Mouse (Mus musculus): Measurements from ENCODE around the gene Nat8f1. TPM values are rescaled to one million over a fixed set of nuclear protein-coding genes. Genes with fewer than 3 reads are reported as not detected.
"Not testable (repeated sequence)": the region's sequence is repeated elsewhere in the genome, so short reads cannot be mapped to it uniquely, and the experiment has no call there.

The Nat8f1 gene
- polyA plus RNA-seq (2012; rRNA removed): 17.8 and 29.3 TPM in 2 replicates

DNA sequence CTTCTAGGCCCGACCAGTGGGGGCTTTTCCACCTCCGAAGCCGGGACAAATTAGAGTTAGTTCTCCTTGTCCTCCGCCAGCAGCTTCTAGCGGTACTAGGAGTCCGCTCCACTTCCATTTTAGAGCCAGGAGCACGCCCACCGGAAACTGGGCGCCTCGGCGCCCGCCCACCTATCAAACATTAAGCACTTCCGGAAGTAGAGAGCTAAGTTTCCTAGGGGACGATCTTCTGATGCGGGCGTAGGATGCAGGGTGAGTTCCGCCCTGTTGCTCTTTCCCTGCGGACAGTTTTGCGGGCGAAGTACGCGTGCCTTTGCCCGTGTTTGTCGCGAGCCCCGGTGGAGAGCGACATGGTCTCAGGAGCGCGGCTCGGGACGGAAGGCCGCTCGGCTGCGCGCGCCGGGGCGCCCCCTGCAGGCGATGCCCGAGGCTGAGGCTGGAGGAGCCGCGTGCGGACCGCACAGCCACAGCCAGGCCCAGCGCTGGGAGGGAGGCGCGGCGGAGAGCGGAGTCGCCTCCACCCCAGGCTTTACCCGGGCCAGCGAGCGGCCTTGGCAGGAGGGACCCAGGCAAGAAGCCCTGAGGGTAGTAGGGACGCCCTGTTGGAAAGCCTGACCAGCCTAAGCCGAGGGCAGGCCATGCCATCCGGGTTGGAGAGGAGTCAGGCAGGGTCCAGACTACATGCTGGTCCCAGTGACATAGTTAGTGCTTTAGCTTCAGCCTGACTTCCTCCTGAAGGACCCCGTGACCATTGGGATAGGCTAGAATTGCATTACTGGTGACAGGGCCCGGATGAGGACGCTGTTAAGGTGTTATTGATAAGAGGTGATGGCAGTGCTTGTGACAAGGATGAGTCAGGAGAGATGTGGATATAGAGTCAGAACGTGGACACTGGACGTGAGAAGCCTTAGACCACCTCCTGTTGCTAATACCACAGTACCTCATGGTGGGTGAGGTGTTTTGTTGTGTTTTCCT lies at the start of gene Nat8f1:
TSS of gene Nat8f1 (minus strand) at position 149 of the 975 bp plus-strand sequence.
- DNase-seq (ENCODE audit: low read depth): not testable (repeated sequence)

DNA sequence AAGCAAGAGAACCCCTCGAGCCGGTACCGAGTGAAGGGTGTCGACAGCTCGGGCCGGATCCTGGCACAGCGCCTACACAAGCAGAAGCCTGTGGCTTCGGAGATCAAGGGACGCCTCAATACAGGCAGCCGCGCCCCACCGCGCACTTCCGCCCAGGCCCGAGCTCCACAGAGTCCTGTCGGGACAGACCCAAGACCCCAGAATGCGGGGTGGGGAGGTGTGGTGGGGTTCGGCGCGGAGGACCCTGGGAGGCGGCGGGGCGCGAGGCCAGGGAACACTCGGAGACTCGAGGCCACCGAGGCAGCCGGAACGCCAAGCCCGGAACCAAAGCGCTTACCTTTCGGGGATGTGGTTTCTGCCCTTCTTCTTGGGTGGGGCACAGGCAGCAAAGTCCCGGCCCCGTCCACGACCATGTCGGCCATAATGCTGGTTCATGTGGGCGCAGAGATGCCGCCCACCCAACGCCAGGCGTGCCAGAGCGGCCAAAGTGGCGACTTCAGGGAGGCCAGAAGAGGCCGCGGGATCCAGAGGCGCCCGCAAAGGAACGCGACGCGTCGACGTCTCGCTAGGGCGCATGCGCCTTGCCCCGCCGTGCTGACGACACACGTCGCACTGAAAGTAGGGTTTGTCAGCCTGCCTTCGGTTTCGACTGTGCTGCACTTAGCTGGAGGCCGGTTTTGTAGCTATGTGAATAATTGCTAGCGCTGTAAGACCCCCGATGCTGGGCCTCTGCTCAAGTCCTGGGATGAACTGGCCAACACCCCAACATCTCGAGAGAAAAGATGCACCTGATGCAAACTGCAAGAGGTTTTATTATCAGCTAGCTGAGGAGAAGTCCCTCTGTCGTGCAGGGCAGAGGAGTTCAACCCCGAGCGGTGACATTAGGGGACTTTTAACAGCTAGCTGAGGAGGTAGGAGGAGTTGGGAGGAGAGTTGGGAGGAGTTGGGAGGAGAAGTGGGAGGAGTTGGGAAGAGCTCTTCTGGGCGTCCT lies 45.9 kb upstream of the Nat8f1 start, which contains the start of gene Dusp11:
TSS of gene Dusp11 (minus strand) at position 567 of the 991 bp plus-strand sequence.
- DNase-seq (ENCODE audit: low read depth): no peak

DNA sequence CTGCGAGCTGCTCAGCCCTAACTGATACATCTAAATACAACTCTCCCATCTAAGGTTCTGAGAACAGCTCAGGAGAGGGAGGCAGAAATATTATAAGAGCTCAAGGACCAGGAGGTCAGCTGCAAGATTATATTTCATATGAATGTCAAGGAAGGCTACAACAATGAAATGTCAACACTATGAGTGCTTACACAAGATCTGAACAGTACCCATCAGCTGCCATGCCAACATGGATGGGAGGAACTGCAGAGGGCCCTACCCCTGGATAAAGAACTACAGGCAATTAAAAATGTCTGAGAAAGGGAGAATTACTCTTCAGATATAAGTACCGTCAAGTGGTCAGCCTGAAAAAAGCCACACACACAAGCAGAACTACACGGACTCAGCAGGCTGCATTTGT lies 42.1 kb upstream of the Nat8f1 start:
- no peak for DNase-seq (ENCODE audit: low read depth)

DNA sequence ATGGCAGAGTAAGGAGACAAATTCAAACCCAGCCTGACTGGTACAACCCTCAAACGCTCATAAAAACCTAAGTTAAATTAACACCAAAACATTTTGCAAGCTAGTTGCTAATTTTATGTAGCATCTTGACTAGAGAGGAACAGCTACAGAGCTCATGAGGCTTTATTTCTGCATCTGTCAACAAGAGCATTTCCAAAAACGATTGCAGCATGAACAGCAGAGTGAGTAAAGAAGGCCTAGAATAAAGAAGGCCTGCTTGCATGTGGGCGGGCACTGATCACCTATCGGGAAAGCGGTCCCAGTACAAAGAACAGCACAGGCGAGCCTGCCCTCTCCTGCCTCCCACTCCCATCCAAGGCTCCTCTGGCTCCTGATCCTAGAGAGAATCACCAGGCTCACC lies 33.1 kb upstream of the Nat8f1 start:
- DNase-seq (ENCODE audit: low read depth): no peak

DNA sequence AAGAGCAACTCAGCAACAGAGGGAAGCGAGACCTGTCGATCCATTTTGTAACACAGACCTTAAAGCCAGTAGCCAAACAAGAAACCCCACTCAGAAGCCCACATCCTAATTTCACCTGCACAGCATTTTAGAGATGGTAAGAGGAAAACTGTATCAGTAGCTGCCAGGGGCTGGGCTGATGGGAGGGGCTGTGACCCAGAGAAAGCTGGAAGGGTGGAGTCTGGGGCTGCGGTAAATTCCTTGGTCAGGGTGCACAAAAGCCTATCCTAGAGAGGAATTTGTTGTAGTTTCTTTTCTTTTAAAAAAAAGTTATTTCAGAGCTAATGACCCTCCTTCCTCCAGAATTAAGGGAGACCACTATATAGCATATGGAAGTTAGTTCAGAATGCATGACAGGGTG lies 27.0 kb upstream of the Nat8f1 start:
- DNase-seq (ENCODE audit: low read depth): no peak

DNA sequence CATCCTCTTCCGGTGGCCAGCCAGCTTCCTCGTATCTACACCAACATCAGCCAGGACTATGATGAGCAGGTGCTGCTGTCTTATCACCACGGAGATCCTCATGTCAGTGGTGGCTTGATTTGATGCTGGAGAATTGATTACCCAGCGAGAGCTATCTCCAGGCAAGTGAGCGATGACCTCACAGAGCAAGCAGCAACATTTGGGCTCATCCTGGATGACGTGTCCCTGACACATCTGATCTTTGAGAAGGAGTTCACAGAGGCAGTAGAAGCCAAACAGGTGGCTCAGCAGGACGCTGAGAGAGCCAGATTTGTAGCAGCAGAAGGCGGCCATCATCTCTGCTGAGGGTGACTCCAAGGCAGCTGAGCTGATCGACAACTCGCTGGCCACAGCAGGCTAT lies 23.2 kb upstream of the Nat8f1 start:
- DNase-seq (ENCODE audit: low read depth): no peak

DNA sequence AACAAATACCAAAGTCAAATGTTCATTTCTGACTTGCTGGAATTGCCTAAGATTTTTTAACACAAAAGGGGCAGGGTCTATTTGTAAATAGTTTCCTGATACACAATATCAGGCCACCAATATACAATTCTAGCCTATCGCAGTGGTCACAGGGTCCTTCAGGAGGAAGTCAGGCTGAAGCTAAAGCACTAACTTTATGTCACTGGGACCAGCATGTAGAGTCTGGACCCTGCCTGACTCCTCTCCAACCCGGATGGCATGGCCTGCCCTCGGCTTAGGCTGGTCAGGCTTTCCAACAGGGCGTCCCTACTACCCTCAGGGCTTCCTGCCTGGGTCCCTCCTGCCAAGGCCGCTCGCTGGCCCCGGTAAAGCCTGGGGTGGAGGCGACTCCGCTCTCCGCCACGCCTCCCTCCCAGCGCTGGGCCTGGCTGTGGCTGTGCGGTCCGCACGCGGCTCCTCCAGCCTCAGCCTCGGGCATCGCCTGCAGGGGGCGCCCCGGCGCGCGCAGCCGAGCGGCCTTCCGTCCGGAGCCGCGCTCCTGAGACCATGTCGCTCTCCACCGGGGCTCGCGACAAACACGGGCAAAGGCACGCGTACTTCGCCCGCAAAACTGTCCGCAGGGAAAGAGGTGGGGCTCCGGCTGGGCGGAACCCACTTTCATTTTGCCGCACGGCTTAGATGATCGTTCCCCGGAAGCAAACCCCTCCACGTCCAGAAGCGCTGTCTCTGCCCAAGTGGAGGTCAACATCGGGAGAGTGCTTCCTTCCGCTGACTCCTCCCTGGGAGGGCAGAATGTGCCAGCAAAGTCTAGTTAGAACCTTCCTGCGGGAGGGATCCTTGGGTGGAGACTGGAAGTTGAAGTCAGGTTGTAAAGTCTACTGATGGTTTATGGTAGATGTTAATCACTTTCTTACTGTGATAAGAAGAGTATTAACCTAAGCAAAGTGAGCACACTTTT lies 21.3 kb upstream of the Nat8f1 start:
- DNase-seq (ENCODE audit: low read depth): not testable (repeated sequence)

DNA sequence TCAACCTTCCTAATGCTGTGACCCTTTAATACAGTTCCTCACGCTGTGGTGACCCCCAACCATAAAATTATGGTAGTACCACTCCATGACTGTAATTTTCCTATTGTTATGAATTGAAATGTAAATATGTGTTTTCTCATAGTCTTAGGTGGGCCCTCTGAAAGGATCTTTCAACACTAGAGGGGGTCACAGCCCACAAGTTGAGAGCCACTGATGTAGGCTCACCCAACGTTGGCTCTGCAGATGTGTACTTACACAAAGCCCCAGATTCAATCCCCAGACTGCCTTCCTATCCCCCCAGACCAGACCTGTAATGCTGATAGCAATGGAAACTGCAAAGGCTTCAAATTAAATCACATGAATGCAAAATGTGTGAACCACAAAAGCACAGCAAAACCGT lies 20.2 kb upstream of the Nat8f1 start:
- no peak for DNase-seq (ENCODE audit: low read depth)

DNA sequence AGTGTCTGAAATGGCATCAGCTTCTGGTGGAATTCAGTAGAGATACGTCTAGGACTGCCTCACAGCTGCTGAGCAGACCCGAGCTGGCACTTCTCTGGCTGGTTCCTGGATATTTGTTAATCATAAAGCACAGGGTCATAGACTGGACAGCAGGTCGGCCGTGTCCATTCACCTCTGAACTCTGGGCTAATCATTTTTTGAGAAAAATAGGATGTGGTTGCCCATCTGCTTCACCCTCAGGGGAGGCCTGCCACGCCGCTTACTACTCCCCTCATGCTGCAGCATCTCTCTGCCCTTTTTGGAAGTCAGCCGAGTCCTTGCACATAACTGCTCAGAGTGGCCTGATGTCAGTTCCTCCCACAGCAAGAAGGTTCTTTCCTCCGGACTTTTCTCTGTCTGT lies 18.6 kb upstream of the Nat8f1 start:
- DNase-seq (ENCODE audit: low read depth): no peak

DNA sequence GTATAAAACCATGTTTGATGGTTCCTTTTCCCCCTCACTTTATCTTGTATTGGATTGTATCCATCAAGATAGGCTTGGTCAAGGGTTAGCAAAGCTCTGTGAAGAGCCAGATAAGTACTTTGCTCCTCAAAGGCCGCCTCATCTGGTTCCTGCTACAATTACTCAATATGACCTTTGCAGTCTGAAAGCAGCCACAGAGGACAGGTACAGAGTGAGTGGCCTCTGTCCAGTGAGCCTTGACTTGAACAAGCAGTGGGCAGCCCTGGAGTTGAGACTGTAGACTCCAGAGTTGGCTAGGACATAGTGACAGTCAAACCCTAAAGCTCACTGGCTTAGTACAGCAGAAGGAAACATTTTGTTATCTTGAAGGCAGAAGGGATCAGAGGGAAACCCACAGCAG lies 13.8 kb upstream of the Nat8f1 start:
- no peak for DNase-seq (ENCODE audit: low read depth)

DNA sequence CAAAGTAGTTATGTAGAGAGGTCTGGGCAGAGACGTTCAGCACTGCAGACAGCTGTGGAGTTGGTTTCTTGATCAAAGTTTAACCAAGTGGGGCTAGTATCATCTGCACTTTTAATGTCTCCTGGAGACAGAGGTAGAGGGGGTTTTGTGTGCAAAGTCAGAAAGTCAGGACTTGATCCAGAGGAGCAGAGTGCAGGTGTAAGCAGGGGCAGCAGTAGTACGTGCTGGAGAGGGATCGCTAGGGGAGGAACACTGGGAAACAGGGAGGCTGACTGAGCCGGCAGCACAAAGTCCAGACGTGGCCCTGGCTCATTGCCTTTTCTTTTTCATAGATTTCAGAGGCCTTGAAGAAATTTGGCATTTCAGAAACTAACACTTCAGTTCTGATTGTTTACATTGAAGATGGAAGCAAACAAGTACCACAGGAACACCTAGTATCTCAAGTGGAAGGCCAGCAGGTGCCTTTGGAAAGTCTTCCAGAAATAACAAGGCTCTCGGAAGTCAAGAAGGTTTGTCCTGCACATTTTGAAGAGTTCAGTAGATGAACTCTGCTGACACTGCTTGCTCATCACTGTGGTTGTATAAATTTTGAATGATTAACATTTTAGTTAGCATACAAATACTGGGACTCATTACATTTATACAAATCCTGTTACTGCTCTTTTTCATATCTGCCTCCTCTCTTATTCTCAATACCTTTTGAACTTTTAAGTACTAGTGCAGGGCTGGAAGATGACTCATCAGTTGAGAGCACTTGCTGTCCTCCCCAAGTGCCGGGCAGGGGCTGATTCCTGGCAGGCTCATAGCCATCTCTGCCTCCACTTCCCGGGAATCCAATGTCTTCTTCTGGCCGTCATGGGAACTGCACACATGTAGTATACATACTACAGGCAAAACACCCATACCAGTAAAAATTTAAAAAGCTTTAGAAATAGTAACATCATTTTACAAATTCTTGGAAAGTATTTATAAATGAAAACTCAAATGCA lies 12.3 kb upstream of the Nat8f1 start:
- no peak for DNase-seq (ENCODE audit: low read depth)

DNA sequence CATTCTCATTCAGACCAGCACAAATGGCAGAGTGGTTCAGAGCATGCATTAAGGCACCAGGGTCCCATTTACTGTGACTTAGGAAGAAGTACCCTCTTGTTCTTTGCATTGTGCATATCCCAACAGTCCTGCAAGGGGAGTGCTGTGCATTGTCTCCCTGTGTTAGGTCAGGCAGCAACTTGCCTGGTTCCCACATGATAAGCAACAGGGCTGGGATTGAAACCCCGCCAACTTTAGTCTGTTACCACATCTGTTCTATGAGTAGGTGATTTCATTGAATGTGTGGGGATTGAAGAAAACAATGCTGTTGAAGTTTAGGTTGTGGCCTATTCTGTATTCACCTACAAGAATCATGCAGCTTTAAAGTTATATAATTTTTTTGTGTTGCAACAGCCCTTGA lies 11.2 kb upstream of the Nat8f1 start:
- no peak for DNase-seq (ENCODE audit: low read depth)

DNA sequence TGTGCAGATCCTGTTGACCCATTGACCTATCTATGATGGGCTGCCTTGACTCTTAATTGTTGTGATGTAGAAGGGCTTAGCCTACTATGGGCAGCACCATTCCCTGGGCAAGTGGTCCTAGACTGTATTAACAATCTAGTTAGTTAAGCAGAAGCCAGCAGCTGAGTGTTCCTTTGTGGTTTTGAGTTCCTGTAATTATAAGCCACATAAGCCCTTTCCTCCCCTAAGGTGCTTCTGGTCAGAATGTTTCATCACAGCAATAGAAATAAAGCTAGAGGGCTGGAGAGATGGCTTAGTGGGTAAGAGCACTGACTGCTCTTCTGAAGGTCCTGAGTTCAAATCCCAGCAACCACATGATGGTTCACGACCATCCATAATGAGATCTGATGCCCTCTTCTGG lies 8.2 kb upstream of the Nat8f1 start:
- no peak for DNase-seq (ENCODE audit: low read depth)

DNA sequence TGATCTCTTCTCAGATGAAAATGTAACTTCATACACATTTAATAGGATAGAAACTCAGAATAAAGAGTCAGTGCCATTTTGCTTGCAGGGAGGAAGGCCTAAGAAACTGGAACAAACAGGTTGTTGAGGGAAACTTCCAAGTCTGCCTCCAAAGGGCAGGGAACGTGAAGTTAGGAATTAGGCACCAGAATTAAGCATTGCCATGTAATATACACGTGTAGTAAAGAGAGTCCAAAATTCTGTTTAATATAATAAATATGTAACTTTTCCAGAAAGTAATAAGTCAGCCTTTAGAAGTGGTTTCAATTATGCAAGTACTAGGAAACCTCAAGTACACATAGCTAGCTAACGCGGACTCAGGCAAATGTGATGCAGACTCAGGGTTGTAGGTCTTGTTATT lies 3.9 kb upstream of the Nat8f1 start:
- no peak for DNase-seq (ENCODE audit: low read depth)

DNA sequence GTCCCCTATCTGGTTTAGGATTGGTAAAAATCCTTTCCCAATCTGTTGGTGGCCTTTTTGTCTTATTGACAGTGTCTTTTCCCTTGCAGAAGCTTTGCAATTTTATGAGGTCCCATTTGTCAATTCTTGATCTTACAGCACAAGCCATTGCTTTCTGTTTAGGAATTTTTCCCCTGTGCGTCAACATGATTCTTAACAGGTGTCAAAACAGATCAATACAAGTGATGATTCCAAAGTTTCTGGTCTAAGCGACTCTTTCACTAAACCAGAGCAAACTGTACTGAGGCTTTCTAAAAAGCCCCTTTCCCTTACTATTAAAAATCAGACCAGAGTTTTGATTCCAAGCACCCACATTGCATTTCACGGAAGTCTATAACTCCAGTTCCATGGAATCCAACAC lies 2.9 kb upstream of the Nat8f1 start:
- not testable (repeated sequence) for DNase-seq (ENCODE audit: low read depth)

DNA sequence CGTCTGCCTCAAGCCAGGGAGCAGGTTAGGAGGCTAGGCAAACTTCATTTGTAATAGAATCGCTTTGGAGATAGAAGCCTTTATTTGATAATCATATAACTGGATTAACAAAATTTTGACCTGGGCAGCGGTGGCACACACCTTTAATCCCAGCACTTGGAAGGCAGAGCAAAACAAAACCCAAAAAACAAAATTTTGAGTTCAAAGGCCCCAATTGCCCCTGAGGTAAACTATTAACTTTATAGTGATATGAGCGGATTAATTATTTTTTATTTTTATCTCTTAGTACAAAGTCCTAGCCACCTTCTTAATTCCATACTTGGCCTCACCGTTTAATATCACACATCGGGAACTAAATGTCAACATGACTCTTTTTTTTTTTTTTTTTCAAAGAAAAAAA lies 1.1 kb upstream of the Nat8f1 start:
- no peak for DNase-seq (ENCODE audit: low read depth)

DNA sequence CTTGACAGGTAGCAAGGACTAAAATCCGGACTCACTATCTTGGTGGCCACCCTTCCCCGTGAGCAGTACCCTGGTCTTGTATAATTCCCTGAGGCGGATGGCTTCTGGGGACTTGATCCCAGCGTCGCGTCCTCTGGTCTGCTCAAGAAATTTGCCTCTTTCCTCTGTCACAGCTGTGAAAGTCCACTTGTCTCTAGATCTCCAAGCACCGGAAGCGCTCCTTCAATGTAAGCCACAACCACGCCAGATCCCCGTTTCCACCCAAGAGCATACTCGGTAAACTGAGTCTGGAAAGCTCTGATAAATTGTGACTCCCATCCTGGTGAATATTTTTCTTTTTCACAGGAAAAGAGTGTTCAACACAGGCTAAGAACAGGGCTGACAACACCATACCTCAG lies 347 bp downstream of the Nat8f1 start:
- no peak for DNase-seq (ENCODE audit: low read depth)

DNA sequence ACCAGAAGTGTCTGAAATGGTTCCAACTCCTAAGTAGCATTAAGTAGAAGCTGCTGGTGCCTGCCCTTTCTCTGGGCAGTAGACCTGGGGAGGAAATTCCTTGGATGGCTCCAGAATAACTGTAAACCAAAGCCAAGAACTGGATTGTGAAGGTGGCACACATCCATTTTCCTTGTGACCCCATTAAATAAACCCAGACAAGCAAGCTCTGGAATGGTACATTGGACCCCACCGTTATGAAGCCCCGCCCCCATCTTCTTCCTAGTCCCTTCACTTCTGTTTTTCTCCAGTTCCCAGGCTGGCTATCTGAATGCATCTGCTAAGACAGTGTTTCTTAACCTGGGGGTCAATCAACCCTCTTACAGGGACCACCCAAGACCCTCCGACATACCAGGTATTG lies 3.9 kb downstream of the Nat8f1 start, which contains the start of gene Tprkb:
TSS of gene Tprkb (plus strand) at position 279 of the 400 bp plus-strand sequence.
- no peak for DNase-seq (ENCODE audit: low read depth)

DNA sequence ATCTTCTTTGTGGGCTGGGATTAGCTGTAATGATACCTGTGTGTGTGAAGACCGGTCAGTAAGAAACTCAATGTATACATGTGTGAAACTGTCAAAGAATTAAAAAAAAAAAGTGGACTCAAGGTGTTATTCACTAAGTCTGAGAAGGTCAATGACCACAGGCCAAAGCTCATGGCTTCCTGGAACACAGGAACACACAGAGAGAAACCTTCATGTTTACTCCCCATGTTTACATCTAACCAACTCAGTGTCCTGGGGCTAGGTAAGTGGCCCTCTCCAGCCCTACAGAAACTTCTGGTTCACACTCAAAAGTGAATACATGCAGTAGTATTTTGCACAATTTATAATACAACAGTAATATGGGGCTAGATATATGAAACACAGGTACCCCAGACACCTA lies 5.8 kb downstream of the Nat8f1 start:
- DNase-seq (ENCODE audit: low read depth): no peak

DNA sequence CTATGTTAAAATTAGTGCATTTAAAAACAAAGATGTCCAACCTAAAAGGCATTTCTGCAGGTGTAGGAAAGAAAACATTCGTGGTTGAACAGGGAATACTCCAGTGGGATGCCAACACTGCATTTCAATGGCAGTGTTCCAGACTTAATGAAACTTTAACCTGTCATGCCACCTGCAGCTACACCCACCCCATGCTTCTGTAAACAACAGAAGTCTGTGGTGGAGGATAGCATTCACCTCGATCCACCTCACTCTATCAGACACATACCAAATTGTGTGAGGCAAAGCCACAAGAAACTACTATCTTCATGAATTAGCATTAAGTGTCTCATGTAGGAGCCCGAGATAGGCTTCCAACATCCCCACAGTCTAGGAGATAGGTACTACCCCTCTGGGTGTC lies 7.1 kb downstream of the Nat8f1 start:
- no peak for DNase-seq (ENCODE audit: low read depth)

All from gonadal fat pad, adult 2 months (tissue).